Mouse (Mus musculus) thymus, adult 2 months (tissue): Measurements from ENCODE around the gene Trim15. TPM values are rescaled to one million over a fixed set of nuclear protein-coding genes. Genes with fewer than 3 reads are reported as not detected.

ENCODE experiments used
- DNase-seq: peaks from one replicate; pipeline ENCODE4 v3.0.0; 2021
- H3K27ac ChIP-seq: fragments of 200-500 bp; 2 replicates; pipeline ENCODE4 v1.5.1; 2012; ENCODE audit warnings: low read length, control low read depth; ENCODE audit not compliant: control insufficient read depth, insufficient read depth
- H3K27me3 ChIP-seq: fragments of 200-500 bp; 2 replicates; pipeline ENCODE4 v1.6.1; 2012; ENCODE audit warnings: mild to moderate bottlenecking, low read length, moderate library complexity, mixed read lengths; ENCODE audit not compliant: control insufficient read depth, insufficient read depth
- H3K36me3 ChIP-seq: fragments of 200-500 bp; 2 replicates; pipeline ENCODE4 v1.6.1; 2012; ENCODE audit warnings: mild to moderate bottlenecking, low read length, moderate library complexity; ENCODE audit not compliant: control insufficient read depth, insufficient read depth
- H3K4me1 ChIP-seq: fragments of 200-500 bp; replicated peaks from 2 replicates; pipeline ENCODE4 v1.6.1; 2012; ENCODE audit warnings: low read length; ENCODE audit not compliant: control insufficient read depth, insufficient read depth
- H3K4me3 ChIP-seq: fragments of 200-500 bp; 2 replicates; pipeline ENCODE4 v1.5.1; 2012; ENCODE audit warnings: mild to moderate bottlenecking, low read length, control low read depth, moderate library complexity; ENCODE audit not compliant: control insufficient read depth, insufficient read depth
- CTCF ChIP-seq: fragments of 200-500 bp; IDR thresholded peaks from 2 replicates; pipeline ENCODE4 v1.5.1; 2012; ENCODE audit warnings: mild to moderate bottlenecking, control low read depth, low read length, moderate library complexity, borderline replicate concordance; ENCODE audit not compliant: control insufficient read depth, poor library complexity, insufficient read depth; ENCODE audit errors: extremely low read depth
- POLR2A ChIP-seq: fragments of 200-500 bp; IDR thresholded peaks from 2 replicates; pipeline ENCODE4 v1.6.1; 2012; ENCODE audit warnings: mild to moderate bottlenecking, low read length, control low read depth, moderate library complexity; ENCODE audit not compliant: control insufficient read depth, poor library complexity, insufficient read depth; ENCODE audit errors: extremely low read depth
- whole genome bisulfite sequencing: fragments of 180-500 bp; shearing (Covaris S2); methylation state at CpG from one replicate; pipeline ENCODE4 v1.1.7; 2018; 5-methylcytosine and 5-hydroxymethylcytosine counted together
- polyA plus RNA-seq: library from polyadenylated mRNA; depleted of rRNA; stranded (reverse); fragments of >200 nt; gene quantifications from 2 replicates; pipeline ENCODE4 v1.2.3, GENCODE M21; 2012

Gene Trim15
- polyA plus RNA-seq, 1 experiment, result 0.30 TPM

GRCm38 (mm10) chr17:36856236-36856635 lies 10.8 kb downstream of the Trim15 start:
- H3K27me3 ChIP-seq, result no peaks in the 10 kb centered on the region
- 98% methylated on average over 4 of the region's 4 CpGs for WGBS
- H3K4me1 ChIP-seq, result no peaks in the 10 kb centered on the region
- H3K36me3 ChIP-seq, result no peaks in the 10 kb centered on the region
- DNase-seq, result no peak
- H3K27ac ChIP-seq, result no peak overlapping the region
- no peak overlapping the region for H3K4me3 ChIP-seq
- no peak for TF ChIP-seq POLR2A
- no peak for TF ChIP-seq CTCF

- TF ChIP-seq POLR2A, result no peak
- no peak for TF ChIP-seq CTCF
- WGBS, result 97% methylated on average over 3 of the region's 3 CpGs
Measured at GRCm38 (mm10) chr17:36855484-36855883, 11.5 kb downstream of the Trim15 start.

GRCm38 (mm10) chr17:36851627-36852026 lies 15.4 kb downstream of the Trim15 start:
- TF ChIP-seq POLR2A (no peak), CTCF (no peak)
- Histone ChIP-seq H3K27me3 (no peaks in the 10 kb centered on the region), H3K27ac (no peak overlapping the region), H3K4me1 (no peaks in the 10 kb centered on the region), H3K36me3 (no peaks in the 10 kb centered on the region), H3K4me3 (no peak overlapping the region)
- 88% methylated on average over 5 of the region's 5 CpGs for WGBS
- no peak for DNase-seq

More at GRCm38 (mm10) chr17:36855484-36855883, 11.5 kb downstream of the Trim15 start:
- no peak for DNase-seq
- Histone ChIP-seq H3K27ac (no peak overlapping the region), H3K4me3 (no peak overlapping the region), H3K27me3 (no peaks in the 10 kb centered on the region), H3K4me1 (no peaks in the 10 kb centered on the region), H3K36me3 (no peaks in the 10 kb centered on the region)

GRCm38 (mm10) chr17:36851200-36851599 lies 15.8 kb downstream of the Trim15 start:
- TF ChIP-seq CTCF (no peak), POLR2A (no peak)
- H3K4me1 ChIP-seq, result no peaks in the 10 kb centered on the region
- WGBS, result 95% methylated on average over 5 of the region's 5 CpGs
- H3K27ac ChIP-seq, result no peak overlapping the region
- H3K27me3 ChIP-seq, result no peaks in the 10 kb centered on the region
- H3K4me3 ChIP-seq, result no peak overlapping the region
- H3K36me3 ChIP-seq, result no peaks in the 10 kb centered on the region
- no peak for DNase-seq

GRCm38 (mm10) chr17:36849992-36850391 lies 17.0 kb downstream of the Trim15 start:
- no peak overlapping the region for H3K4me3 ChIP-seq
- H3K36me3 ChIP-seq, result no peaks in the 10 kb centered on the region
- H3K4me1 ChIP-seq, result no peaks in the 10 kb centered on the region
- no peak for DNase-seq
- 93% methylated on average over 2 of the region's 2 CpGs for WGBS
- H3K27me3 ChIP-seq, result no peaks in the 10 kb centered on the region
- H3K27ac ChIP-seq, result no peak overlapping the region
- TF ChIP-seq CTCF (no peak), POLR2A (no peak)

GRCm38 (mm10) chr17:36848911-36849310 lies 18.1 kb downstream of the Trim15 start:
- TF ChIP-seq POLR2A (no peak), CTCF (no peak)
- Histone ChIP-seq H3K36me3 (no peaks in the 10 kb centered on the region), H3K4me3 (no peak overlapping the region), H3K4me1 (peaks cover 4% of the 10 kb centered on the region), H3K27me3 (no peaks in the 10 kb centered on the region), H3K27ac (no peak overlapping the region)
- DNase-seq, result no peak
- WGBS, result 83% methylated on average over 5 of the region's 5 CpGs

- 82% methylated on average over 1 of the region's 1 CpGs for WGBS
- no peak for DNase-seq
Measured at GRCm38 (mm10) chr17:36844725-36845124, 22.3 kb downstream of the Trim15 start.

More at GRCm38 (mm10) chr17:36844725-36845124, 22.3 kb downstream of the Trim15 start:
- TF ChIP-seq POLR2A (no peak), CTCF (no peak)
- H3K27me3 ChIP-seq, result no peaks in the 10 kb centered on the region
- peaks cover 6% of the 10 kb centered on the region for H3K4me1 ChIP-seq
- no peaks in the 10 kb centered on the region for H3K36me3 ChIP-seq
- no peak overlapping the region for H3K4me3 ChIP-seq
- H3K27ac ChIP-seq, result no peak overlapping the region
